Mouse (Mus musculus) erythroblast, adult 5-6 weeks (primary cell): ENCODE measurements around the gene Cldn5. TPM values are rescaled to one million over a fixed set of nuclear protein-coding genes. Genes with fewer than 3 reads are reported as not detected.

Experiments used
- ATAC-seq: replicated peaks from 2 replicates; pipeline ENCODE4 v1.8.0; 2016; ENCODE audit warnings: moderate number of reproducible peaks, mild to moderate bottlenecking, moderate TSS enrichment, inconsistent platforms; ENCODE audit not compliant: poor library complexity, low FRiP score, severe bottlenecking
- total RNA-seq, 2 experiments: library from RNA; stranded (forward) in 1 of 2; stranded (reverse) in 1 of 2; fragments of 150-400 nt in 1 of 2; fragments of 200-764, 138-1000 nt in 1 of 2; gene quantifications; 2 replicates each; pipeline versions ENCODE4 v1.2.3 to v1.2.4; 2015 to 2017; ENCODE audit warnings: low replicate concordance in 2 of 2

Cldn5 gene
- total RNA-seq (2015; ENCODE audit: low replicate concordance) = not detected in 2 replicates
- total RNA-seq (2017; ENCODE audit: low replicate concordance) = not detected in 2 replicates

- ATAC-seq = no peak
Measured at GRCm38 (mm10) chr16:18776556-18777100, at the start of gene Cldn5. TSS of gene Cldn5 (plus strand) at chr16:18776847.

GRCm38 (mm10) chr16:18727536-18728499 is 48.8 kb upstream of the Cldn5 start:
- no peak for ATAC-seq

- ATAC-seq = no peak
Measured at GRCm38 (mm10) chr16:18729185-18729584, 47.5 kb upstream of the Cldn5 start.

GRCm38 (mm10) chr16:18730640-18731039 is 46.0 kb upstream of the Cldn5 start:
- no peak for ATAC-seq

- ATAC-seq = no peak
Measured at GRCm38 (mm10) chr16:18733100-18733956, 43.3 kb upstream of the Cldn5 start.

- ATAC-seq = no peak
Measured at GRCm38 (mm10) chr16:18738303-18738702, 38.3 kb upstream of the Cldn5 start.

- ATAC-seq = no peak
Measured at GRCm38 (mm10) chr16:18746268-18747122, 30.2 kb upstream of the Cldn5 start.

- no peak for ATAC-seq
Measured at GRCm38 (mm10) chr16:18751101-18751500, 25.5 kb upstream of the Cldn5 start.

- no peak for ATAC-seq
Measured at GRCm38 (mm10) chr16:18751885-18752499, 24.7 kb upstream of the Cldn5 start.

- ATAC-seq = no peak
Measured at GRCm38 (mm10) chr16:18761734-18762133, 14.9 kb upstream of the Cldn5 start.

- ATAC-seq = no peak
Measured at GRCm38 (mm10) chr16:18762960-18763359, 13.7 kb upstream of the Cldn5 start.

- ATAC-seq = no peak
Measured at GRCm38 (mm10) chr16:18766390-18766789, 10.3 kb upstream of the Cldn5 start.

GRCm38 (mm10) chr16:18769501-18769900 is 7.1 kb upstream of the Cldn5 start:
- no peak for ATAC-seq

GRCm38 (mm10) chr16:18773936-18774335 is 2.7 kb upstream of the Cldn5 start:
- no peak for ATAC-seq

- ATAC-seq = no peak
Measured at GRCm38 (mm10) chr16:18775621-18776555, 759 bp upstream of the Cldn5 start.

GRCm38 (mm10) chr16:18777101-18778080 is 744 bp downstream of the Cldn5 start:
- ATAC-seq = no peak

GRCm38 (mm10) chr16:18778461-18778860 is 1.8 kb downstream of the Cldn5 start:
- no peak for ATAC-seq
